Mouse (Mus musculus): Measurements from ENCODE around the gene Ntn5. TPM values are rescaled to one million over a fixed set of nuclear protein-coding genes. Genes with fewer than 3 reads are reported as not detected.
A peak's percentile ranks its signal among the peaks of the same experiment; 100 is the strongest.

The Ntn5 gene
- polyA plus RNA-seq, 1 experiment from 2014 or later, result 0.18 TPM

DNA sequence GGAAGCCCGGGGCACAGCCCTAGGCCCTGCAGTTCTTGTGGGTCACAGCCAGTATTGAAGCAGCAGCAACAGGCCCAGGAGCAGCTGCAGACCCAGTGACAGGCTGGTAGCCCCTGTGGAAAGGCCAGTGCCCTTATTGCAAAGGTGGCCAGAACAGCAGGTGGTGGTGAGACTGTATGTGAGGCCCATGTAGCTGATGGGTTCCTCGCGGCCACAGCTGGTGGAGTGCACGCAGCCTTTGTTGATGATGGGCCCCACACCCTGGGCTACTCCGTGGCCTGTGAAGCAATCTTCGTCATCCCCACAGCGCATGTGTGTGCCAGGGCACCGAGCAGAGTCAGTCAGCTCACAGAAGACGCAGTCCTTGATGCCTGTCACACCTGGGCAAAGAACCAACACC, 41.3 kb downstream of the Ntn5 start:
- H3K27me3 ChIP-seq (ENCODE audit: insufficient read depth, low read length), result no peaks in the 10 kb centered on the region
- no peak overlapping the region for H3K27ac ChIP-seq
- no peaks in the 10 kb centered on the region for H3K9me3 ChIP-seq (replicated peaks; ENCODE audit: low read length)
- WGBS, result 93% methylated on average over 9 of the region's 9 CpGs
- peaks cover 35% of the 10 kb centered on the region; the same call in 1 of the 2 replicates for H3K36me3 ChIP-seq (ENCODE audit: insufficient read depth, low read length)
- DNase-seq (ENCODE audit: low spot score) (no peak), ATAC-seq (replicated peaks; ENCODE audit: low FRiP score, low read depth) (no peak)
- no peak for TF ChIP-seq CTCF (IDR thresholded peaks at IDR 0.05; ENCODE audit: low read depth)
- no peak overlapping the region for H3K4me3 ChIP-seq (replicated peaks; ENCODE audit: low read depth, low read length)
- H3K4me1 ChIP-seq (replicated peaks; ENCODE audit: insufficient read depth, low read length), result no peaks in the 10 kb centered on the region
- no peak overlapping the region for H3K4me2 ChIP-seq (ENCODE audit: low read length)
- no peak overlapping the region for H3K9ac ChIP-seq (ENCODE audit: low read depth, low read length)

DNA sequence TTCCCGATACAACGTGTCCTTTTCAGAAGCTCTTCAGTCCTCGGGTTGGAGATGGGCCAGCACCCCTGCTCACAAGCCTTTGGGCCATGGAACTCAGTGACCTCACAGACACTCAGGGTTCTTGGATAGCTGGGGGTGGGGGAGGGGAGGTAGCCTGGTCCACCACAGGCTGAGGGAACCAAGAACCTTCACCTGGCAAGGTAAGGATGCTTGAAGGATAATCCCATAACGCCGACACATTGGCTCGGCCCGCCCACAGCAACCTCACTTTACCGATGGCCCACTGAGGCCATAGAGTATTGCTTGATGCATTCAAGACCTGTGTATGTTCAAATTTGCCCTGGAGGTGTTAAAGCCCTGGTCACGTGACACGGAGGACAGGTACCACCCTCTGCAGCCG, 41.9 kb downstream of the Ntn5 start, which contains the start of gene Spaca4:
TSS of gene Spaca4 (minus strand) at position 101 of the 400 bp plus-strand sequence.
- no peak for ATAC-seq (replicated peaks; ENCODE audit: low FRiP score, low read depth)
- no peak for TF ChIP-seq CTCF (IDR thresholded peaks at IDR 0.05; ENCODE audit: low read depth)
- H3K9ac ChIP-seq (ENCODE audit: low read depth, low read length), result no peak within 1 kb of the TSS
- peaks cover 4% of the 10 kb centered on the region; the same call in 1 of the 2 replicates for H3K4me1 ChIP-seq (replicated peaks; ENCODE audit: insufficient read depth, low read length)
- H3K4me2 ChIP-seq (ENCODE audit: low read length), result no peak within 1 kb of the TSS
- 85% methylated on average over 11 of the region's 11 CpGs for WGBS
- H3K9me3 ChIP-seq (replicated peaks; ENCODE audit: low read length), result no peaks in the 10 kb centered on the region
- DNase-seq (ENCODE audit: low spot score), result no peak
- H3K27ac ChIP-seq, result no peak within 1 kb of the TSS
- peaks cover 34% of the 10 kb centered on the region; the same call in 1 of the 2 replicates for H3K36me3 ChIP-seq (ENCODE audit: insufficient read depth, low read length)
- H3K27me3 ChIP-seq (ENCODE audit: insufficient read depth, low read length), result no peaks in the 10 kb centered on the region
- H3K4me3 ChIP-seq (replicated peaks; ENCODE audit: low read depth, low read length), result no peak within 1 kb of the TSS

DNA sequence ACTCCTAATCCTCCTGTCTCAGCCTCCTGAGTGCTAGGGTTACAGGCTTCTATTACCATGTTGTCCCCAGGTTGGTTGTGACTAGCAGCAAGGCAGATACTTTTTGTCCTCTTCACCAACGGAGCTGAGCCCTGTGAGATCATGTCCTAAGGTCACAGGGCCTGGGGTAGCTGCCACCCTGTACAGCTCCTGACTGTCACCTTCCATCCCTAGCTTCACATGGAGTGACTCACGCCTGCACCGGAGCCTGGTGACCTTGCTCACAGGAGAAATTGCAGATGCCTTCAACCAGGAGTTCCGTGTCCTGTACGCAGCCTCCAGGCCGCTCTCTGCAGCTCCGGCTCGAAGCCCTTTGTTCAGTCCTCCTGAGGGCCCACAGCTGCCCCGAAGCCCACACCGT, 42.6 kb downstream of the Ntn5 start:
- Histone ChIP-seq H3K27me3 (ENCODE audit: insufficient read depth, low read length) (no peaks in the 10 kb centered on the region), H3K36me3 (ENCODE audit: insufficient read depth, low read length) (peaks cover 28% of the 10 kb centered on the region; the same call in 1 of the 2 replicates), H3K4me1 (replicated peaks; ENCODE audit: insufficient read depth, low read length) (peaks cover 6% of the 10 kb centered on the region; the same call in 1 of the 2 replicates), H3K4me3 (replicated peaks; ENCODE audit: low read depth, low read length) (no peak overlapping the region), H3K9me3 (replicated peaks; ENCODE audit: low read length) (no peaks in the 10 kb centered on the region), H3K9ac (ENCODE audit: low read depth, low read length) (no peak overlapping the region), H3K27ac (no peak overlapping the region), H3K4me2 (ENCODE audit: low read length) (no peak overlapping the region)
- DNase-seq (ENCODE audit: low spot score), result no peak
- no peak for TF ChIP-seq CTCF (IDR thresholded peaks at IDR 0.05; ENCODE audit: low read depth)
- 84% methylated on average over 10 of the region's 10 CpGs for WGBS
- no peak for ATAC-seq (replicated peaks; ENCODE audit: low FRiP score, low read depth)

DNA sequence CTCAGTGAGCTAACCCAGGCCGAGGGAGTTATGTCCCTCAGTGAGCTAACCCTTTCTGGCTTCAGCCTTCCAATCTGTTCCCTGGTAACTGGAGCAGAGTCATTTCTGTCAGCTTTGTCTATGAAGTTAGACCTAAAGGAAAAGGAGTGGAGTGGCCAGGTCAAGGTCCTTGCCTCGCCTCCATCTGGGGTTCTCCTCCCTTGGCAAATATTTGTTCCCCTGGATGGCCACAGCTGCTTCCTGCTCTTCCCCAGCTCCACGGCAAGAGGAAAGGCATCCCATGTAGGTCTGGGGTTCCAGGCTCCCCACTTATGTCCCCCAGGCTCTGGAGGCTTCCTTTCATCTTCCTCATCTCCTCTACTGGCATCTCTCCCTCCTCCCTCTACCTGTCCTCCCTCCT, 43.8 kb downstream of the Ntn5 start:
- no peaks in the 10 kb centered on the region for H3K27me3 ChIP-seq (ENCODE audit: insufficient read depth, low read length)
- no peak for TF ChIP-seq CTCF (IDR thresholded peaks at IDR 0.05; ENCODE audit: low read depth)
- peaks cover 6% of the 10 kb centered on the region; the same call in 1 of the 2 replicates for H3K4me1 ChIP-seq (replicated peaks; ENCODE audit: insufficient read depth, low read length)
- no peak for DNase-seq (ENCODE audit: low spot score)
- no peak for ATAC-seq (replicated peaks; ENCODE audit: low FRiP score, low read depth)
- peaks cover 22% of the 10 kb centered on the region; the same call in 1 of the 2 replicates for H3K36me3 ChIP-seq (ENCODE audit: insufficient read depth, low read length)
- H3K9me3 ChIP-seq (replicated peaks; ENCODE audit: low read length), result no peaks in the 10 kb centered on the region
- no peak overlapping the region for H3K9ac ChIP-seq (ENCODE audit: low read depth, low read length)
- no peak overlapping the region for H3K27ac ChIP-seq
- no peak overlapping the region for H3K4me2 ChIP-seq (ENCODE audit: low read length)
- no peak overlapping the region for H3K4me3 ChIP-seq (replicated peaks; ENCODE audit: low read depth, low read length)
- WGBS, result 76% methylated on average over 3 of the region's 3 CpGs

GRCm38 (mm10) chr7:45730727-45731431, 47.1 kb downstream of the Ntn5 start:
- Histone ChIP-seq H3K9ac (ENCODE audit: low read depth, low read length) (no peak overlapping the region; the same call in 1 of the 2 replicates), H3K9me3 (replicated peaks; ENCODE audit: low read length) (no peaks in the 10 kb centered on the region), H3K36me3 (ENCODE audit: insufficient read depth, low read length) (0 out of 2 replicates have a peak, but pooled peaks cover 6% of the 10 kb centered on the region), H3K27me3 (ENCODE audit: insufficient read depth, low read length) (no peaks in the 10 kb centered on the region), H3K4me3 (replicated peaks; ENCODE audit: low read depth, low read length) (no peak overlapping the region), H3K27ac (0 out of 2 replicates have a peak overlapping the region, but pooled peaks have one; percentile 31), H3K4me1 (replicated peaks; ENCODE audit: insufficient read depth, low read length) (peaks cover 6% of the 10 kb centered on the region; the same call in 1 of the 2 replicates), H3K4me2 (ENCODE audit: low read length) (no peak overlapping the region)
- TF ChIP-seq CTCF (IDR thresholded peaks at IDR 0.05; ENCODE audit: low read depth), result peak; percentile 87
- DNase-seq (ENCODE audit: low spot score), result peak; percentile 77
- ATAC-seq (replicated peaks; ENCODE audit: low FRiP score, low read depth), result peak; percentile 79
- WGBS, result 17% methylated on average over 16 of the region's 16 CpGs

DNA sequence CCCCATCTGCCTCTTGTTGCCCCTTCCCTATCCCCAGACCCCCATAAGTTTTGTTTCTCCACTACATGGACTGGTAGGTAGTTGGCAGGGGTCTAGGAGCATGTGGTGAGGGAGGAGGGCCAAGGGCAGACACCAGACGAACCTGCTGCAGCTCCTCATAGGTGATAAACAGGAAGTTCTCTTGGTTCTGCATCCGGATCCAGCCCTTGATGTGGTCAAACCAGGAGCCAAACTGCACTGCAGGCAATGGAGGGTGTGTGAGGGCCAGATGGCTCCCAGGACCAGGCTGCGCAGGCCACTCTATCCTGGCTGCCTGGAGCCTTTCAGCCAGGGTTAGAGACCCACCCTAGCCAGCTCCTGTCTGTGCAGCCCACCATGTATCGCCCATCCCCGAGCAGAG, 49.7 kb downstream of the Ntn5 start:
- Histone ChIP-seq H3K4me3 (replicated peaks; ENCODE audit: low read depth, low read length) (no peak overlapping the region), H3K4me2 (ENCODE audit: low read length) (no peak overlapping the region), H3K9me3 (replicated peaks; ENCODE audit: low read length) (no peaks in the 10 kb centered on the region), H3K27ac (no peak overlapping the region), H3K36me3 (ENCODE audit: insufficient read depth, low read length) (no peaks in the 10 kb centered on the region), H3K9ac (ENCODE audit: low read depth, low read length) (no peak overlapping the region), H3K27me3 (ENCODE audit: insufficient read depth, low read length) (no peaks in the 10 kb centered on the region), H3K4me1 (replicated peaks; ENCODE audit: insufficient read depth, low read length) (peaks cover 6% of the 10 kb centered on the region; the same call in 1 of the 2 replicates)
- ATAC-seq (replicated peaks; ENCODE audit: low FRiP score, low read depth), result no peak
- WGBS, result 75% methylated on average over 5 of the region's 5 CpGs
- TF ChIP-seq CTCF (IDR thresholded peaks at IDR 0.05; ENCODE audit: low read depth), result no peak
- no peak for DNase-seq (ENCODE audit: low spot score)

All from kidney, postnatal 0 days (tissue).